Mouse (Mus musculus) erythroblast, embryonic 14.5 days (primary cell): ENCODE results near the gene Dhx58.

Experiments used
- GATA1 ChIP-seq: IDR thresholded peaks from 2 replicates; pipeline ENCODE4 v1.6.1; 2012; ENCODE audit warnings: low read length, inconsistent platforms, mixed read lengths
- TAL1 ChIP-seq: IDR thresholded peaks from 3 replicates; pipeline ENCODE4 v1.6.1; 2012; ENCODE audit warnings: low read length, inconsistent platforms, mixed read lengths

DNA sequence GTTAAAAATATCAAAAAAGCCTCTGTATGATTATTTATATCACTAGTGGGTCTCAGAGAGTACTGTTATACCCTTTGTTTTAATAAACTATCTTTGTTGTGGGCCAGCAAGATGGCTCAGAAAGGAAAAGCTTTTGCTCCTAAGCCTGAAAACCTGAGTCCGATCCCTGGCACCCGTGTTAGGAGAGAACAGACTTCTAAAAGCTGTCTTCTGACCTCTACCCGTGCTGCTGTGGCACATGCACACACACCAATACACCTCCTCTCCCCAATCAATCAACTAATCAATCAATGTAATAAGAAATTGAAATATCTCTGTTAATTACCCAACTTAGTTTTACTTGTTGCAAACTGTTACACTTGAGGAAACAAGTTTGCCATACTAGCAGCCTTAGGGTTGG lies 3.4 kb downstream of the Dhx58 start:
- TF ChIP-seq GATA1 (no peak), TAL1 (no peak)
